Mouse (Mus musculus): ENCODE data around the gene Ikzf4. TPM values are rescaled to one million over a fixed set of nuclear protein-coding genes. Genes with fewer than 3 reads are reported as not detected.
A peak's percentile ranks its signal among the peaks of the same experiment; 100 is the strongest.

The Ikzf4 gene
- 0.06 and 0.50 TPM in 2 replicates for total RNA-seq (2017)

GRCm38 (mm10) chr10:128645111-128646011, at the start of gene Ikzf4:
TSS of gene Ikzf4 (minus strand) at chr10:128645991.
- peak; percentile 79 to 84 for ATAC-seq (replicated peaks in 1 of 2; ENCODE audit: insufficient read depth in 1 of 2, low FRiP score in 2 of 2, low TSS enrichment in 1 of 2, low read depth in 1 of 2, poor library complexity in 2 of 2, severe bottlenecking in 2 of 2)

- peak; percentile 5 to 32 for ATAC-seq (replicated peaks in 1 of 2; ENCODE audit: insufficient read depth in 1 of 2, low FRiP score in 2 of 2, low TSS enrichment in 1 of 2, low read depth in 1 of 2, poor library complexity in 2 of 2, severe bottlenecking in 2 of 2)
These were observed 49.7 kb upstream of the Ikzf4 start for GRCm38 (mm10) chr10:128695411-128695991.

DNA sequence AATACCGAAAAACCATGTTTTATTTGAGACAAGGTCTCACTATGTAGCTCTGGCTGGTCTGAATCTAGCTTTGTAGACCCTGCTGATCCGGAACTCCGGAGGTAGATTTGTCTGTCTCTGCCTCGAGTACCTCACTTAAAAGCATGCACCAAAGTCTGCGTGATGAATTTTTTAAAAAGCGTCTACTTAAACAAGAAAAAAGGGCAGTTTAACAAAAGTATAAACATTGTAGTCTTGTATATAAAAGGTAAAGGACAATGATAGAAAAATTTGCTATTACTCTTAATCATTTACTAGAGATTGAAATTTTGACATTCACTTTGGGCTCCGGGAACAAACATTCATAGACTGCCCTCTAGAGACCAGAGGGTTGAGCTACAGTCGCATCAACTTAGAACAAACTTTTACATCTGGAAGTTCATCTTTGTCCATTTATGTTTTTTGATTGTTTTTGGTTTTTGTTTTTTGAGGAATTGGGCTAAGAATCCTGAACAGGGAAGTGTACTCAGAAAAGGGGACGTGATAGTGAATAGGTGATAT, 28.7 kb upstream of the Ikzf4 start:
- peak; percentile 46 to 55; a peak in 2 of 4 replicates for ATAC-seq (replicated peaks in 1 of 2; ENCODE audit: insufficient read depth in 1 of 2, low FRiP score in 2 of 2, low TSS enrichment in 1 of 2, low read depth in 1 of 2, poor library complexity in 2 of 2, severe bottlenecking in 2 of 2)

GRCm38 (mm10) chr10:128673763-128674468, 28.1 kb upstream of the Ikzf4 start, which contains the start of gene Suox:
TSS of gene Suox (minus strand) at chr10:128674073.
- peak; percentile 80 to 87 for ATAC-seq (replicated peaks in 1 of 2; ENCODE audit: insufficient read depth in 1 of 2, low FRiP score in 2 of 2, low TSS enrichment in 1 of 2, low read depth in 1 of 2, poor library complexity in 2 of 2, severe bottlenecking in 2 of 2)

- no peak for ATAC-seq (replicated peaks in 1 of 2; ENCODE audit: insufficient read depth in 1 of 2, low FRiP score in 2 of 2, low TSS enrichment in 1 of 2, low read depth in 1 of 2, poor library complexity in 2 of 2, severe bottlenecking in 2 of 2)
These were observed 25.4 kb upstream of the Ikzf4 start for GRCm38 (mm10) chr10:128671148-128671547.

DNA sequence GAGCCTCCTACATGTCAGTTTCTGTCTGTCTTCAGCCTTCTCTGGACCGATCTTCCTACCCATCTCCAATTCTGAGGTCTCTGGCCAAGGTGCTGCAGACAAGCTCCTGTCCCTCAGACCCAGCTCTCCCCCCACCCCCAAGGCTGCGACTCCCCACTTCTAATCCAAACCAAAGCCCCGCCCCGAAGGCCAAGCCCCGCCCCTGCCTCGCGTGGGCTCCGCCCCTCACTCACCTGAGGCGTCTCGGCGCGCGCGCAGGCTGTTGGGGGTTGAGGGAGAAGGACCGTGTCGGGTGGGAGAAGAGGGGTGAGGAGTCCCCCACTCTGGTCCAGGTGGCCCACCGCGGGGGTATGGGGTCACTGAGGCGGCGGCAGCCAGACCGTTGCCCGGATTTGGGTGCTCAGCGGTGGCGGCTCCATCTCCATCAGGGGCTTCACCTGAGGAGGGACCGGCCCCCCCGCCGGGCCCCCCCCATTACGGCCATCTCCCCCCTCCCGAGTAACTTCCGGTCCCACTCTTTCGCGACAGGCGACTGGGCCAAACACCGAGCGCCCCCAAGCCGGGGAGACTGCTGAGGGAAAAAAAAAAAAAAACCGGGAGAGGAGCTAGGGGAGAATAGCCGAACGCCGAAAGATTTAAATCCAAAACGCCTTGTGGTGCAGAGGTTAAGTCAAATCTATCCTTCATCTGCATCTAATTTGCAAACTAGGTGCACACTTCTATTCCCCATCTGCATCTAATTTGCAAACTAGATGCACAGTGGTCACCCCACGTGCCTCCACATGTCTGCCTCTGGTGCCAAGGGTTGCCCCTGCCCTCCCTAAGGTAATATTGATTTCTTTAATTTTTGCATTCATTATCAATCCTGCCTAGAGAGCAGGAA, 23.2 kb upstream of the Ikzf4 start:
- no peak for ATAC-seq (replicated peaks in 1 of 2; ENCODE audit: insufficient read depth in 1 of 2, low FRiP score in 2 of 2, low TSS enrichment in 1 of 2, low read depth in 1 of 2, poor library complexity in 2 of 2, severe bottlenecking in 2 of 2)

GRCm38 (mm10) chr10:128665806-128666205, 20.0 kb upstream of the Ikzf4 start:
- no peak for ATAC-seq (replicated peaks in 1 of 2; ENCODE audit: insufficient read depth in 1 of 2, low FRiP score in 2 of 2, low TSS enrichment in 1 of 2, low read depth in 1 of 2, poor library complexity in 2 of 2, severe bottlenecking in 2 of 2)

DNA sequence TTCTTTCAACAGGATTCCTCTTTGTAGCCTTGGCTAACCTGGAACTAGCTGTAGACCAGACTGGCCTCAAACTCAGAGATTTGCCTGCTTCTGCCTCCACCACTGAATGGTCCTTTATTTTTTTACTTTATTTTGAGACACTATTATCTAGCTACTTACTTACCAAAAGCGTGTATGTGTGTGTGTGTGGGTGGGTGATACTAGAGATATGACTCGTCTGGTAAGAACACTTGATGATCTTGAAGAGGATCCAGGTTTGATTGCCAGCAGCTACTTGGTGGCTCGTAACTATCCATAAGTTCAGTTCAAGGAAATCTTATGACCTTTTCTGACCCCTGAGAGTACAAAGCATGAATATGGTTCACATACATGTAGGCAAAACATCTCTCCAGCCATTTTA, 19.5 kb upstream of the Ikzf4 start:
- no peak for ATAC-seq (replicated peaks in 1 of 2; ENCODE audit: insufficient read depth in 1 of 2, low FRiP score in 2 of 2, low TSS enrichment in 1 of 2, low read depth in 1 of 2, poor library complexity in 2 of 2, severe bottlenecking in 2 of 2)

GRCm38 (mm10) chr10:128664808-128665207, 19.0 kb upstream of the Ikzf4 start:
- ATAC-seq (replicated peaks in 1 of 2; ENCODE audit: insufficient read depth in 1 of 2, low FRiP score in 2 of 2, low TSS enrichment in 1 of 2, low read depth in 1 of 2, poor library complexity in 2 of 2, severe bottlenecking in 2 of 2) = no peak; a peak in 1 of 4 replicates

DNA sequence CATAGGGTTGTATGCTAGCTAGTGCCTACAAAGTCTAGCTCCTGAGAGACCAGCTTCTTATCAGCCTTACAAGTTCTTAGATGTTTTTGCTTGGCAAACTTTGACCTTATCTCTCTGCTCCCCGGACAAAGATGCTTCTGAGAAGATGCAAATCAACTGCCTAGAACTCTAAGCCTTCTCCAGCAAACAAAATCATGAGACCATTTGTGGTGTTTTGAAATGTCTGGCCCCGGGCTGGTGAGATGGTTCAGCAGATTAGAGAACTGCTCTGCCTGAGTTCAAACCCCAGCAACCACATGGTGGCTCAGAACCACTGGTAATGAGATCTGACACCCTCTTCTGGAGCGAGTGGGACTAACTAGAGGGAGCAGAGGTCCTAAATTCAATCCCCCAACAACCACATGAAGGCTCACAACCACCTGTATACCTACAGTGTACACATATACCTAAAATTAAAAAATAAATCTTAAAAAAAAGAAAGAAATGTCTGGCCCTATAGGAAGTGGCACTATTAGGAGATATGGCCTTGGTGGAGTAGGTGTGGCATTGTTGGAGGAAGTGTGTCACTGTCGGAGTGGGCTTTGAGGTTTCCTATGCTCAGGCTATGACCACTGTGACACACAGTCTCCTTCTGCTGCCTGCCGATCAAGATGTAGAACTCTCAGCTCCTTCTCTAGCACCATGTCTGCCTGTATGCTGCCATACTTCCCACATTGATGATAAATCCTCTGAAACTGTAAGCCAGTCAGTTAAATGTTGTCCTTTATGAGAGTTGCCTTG, 17.8 kb upstream of the Ikzf4 start:
- no peak for ATAC-seq (replicated peaks in 1 of 2; ENCODE audit: insufficient read depth in 1 of 2, low FRiP score in 2 of 2, low TSS enrichment in 1 of 2, low read depth in 1 of 2, poor library complexity in 2 of 2, severe bottlenecking in 2 of 2)

GRCm38 (mm10) chr10:128662465-128662864, 16.7 kb upstream of the Ikzf4 start:
- ATAC-seq (replicated peaks in 1 of 2; ENCODE audit: insufficient read depth in 1 of 2, low FRiP score in 2 of 2, low TSS enrichment in 1 of 2, low read depth in 1 of 2, poor library complexity in 2 of 2, severe bottlenecking in 2 of 2) = 0 out of 4 replicates have a peak, but pooled peaks of 1 of the 2 experiments have one; percentile 29

DNA sequence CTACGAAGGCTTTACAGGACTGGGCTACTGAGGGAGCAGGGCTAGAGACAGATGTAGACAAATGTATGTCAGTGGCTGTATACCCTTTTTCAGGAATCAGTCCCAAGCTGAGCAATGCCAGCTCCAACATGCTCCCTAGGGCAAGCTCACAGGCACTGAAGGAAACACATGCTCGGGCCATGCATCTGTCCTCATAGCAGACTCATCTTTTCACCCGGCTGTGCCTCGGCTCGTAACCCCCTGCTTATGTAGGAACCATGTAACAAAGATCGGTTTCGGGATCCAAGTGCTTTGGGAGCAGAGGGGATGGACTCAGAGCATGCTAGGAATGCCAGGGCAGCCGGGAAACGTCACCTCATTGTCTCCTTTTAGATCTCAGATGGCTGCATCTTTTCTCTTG, 13.7 kb upstream of the Ikzf4 start:
- no peak for ATAC-seq (replicated peaks in 1 of 2; ENCODE audit: insufficient read depth in 1 of 2, low FRiP score in 2 of 2, low TSS enrichment in 1 of 2, low read depth in 1 of 2, poor library complexity in 2 of 2, severe bottlenecking in 2 of 2)

DNA sequence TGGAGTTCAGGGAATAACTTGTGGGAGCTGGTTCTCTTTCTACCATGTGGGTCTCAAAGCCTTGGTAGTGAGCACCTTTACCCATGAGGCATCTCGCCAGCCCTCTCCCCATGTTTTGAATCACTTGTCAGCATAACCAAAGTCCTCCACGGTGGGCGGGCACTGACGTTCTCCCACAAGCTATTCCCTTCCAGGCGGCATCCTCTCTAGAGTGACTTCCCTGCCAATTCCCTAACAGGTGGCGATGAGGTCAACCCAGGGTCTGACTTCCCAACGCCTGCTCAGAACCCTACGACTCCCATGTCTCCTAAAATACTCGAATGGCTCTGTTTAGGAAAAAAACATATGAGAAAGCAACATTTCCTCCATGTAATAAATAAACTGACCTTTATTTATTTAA, 12.1 kb upstream of the Ikzf4 start:
- ATAC-seq (replicated peaks in 1 of 2; ENCODE audit: insufficient read depth in 1 of 2, low FRiP score in 2 of 2, low TSS enrichment in 1 of 2, low read depth in 1 of 2, poor library complexity in 2 of 2, severe bottlenecking in 2 of 2) = no peak

- no peak for ATAC-seq (replicated peaks in 1 of 2; ENCODE audit: insufficient read depth in 1 of 2, low FRiP score in 2 of 2, low TSS enrichment in 1 of 2, low read depth in 1 of 2, poor library complexity in 2 of 2, severe bottlenecking in 2 of 2)
These were observed 10.9 kb upstream of the Ikzf4 start for GRCm38 (mm10) chr10:128656731-128657130.

DNA sequence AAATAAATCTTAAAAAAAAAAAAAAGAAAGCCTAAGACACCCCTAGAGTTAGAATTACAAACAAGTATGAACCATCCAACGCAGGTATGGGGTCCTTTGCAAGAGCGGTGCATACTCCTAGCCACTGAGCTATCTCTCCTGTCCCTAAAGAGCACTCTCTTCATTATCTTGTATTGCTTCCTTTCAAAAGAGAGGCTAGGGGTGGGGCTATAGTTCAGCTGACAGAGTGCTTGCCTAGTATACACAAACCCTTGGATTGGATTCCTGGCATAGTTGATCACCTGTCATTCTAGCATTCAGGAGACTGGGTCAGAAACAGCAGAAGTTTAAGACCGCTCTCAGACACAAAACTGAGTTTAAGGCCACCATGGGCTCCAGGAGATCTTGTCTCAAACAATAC, 9.5 kb upstream of the Ikzf4 start:
- no peak for ATAC-seq (replicated peaks in 1 of 2; ENCODE audit: insufficient read depth in 1 of 2, low FRiP score in 2 of 2, low TSS enrichment in 1 of 2, low read depth in 1 of 2, poor library complexity in 2 of 2, severe bottlenecking in 2 of 2)

DNA sequence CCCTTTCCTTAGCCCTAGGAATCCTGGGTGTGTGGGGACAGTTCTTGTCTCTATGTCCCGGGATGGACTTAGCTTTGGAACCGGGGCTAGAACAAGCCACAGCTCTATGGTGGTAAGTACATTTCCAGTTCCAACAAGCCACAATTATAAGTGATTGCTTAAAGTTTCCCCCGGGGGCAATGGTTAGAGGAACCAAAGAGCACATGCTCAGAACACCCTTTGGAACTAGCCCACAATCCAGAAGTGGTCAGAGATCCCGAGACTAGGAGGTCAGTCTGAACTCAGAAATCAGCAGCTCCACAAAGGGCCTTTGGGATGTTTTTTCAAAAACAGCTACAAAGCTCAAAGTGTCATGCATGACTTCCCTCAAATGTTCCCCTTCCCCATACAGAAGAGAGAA, 8.1 kb upstream of the Ikzf4 start:
- ATAC-seq (replicated peaks in 1 of 2; ENCODE audit: insufficient read depth in 1 of 2, low FRiP score in 2 of 2, low TSS enrichment in 1 of 2, low read depth in 1 of 2, poor library complexity in 2 of 2, severe bottlenecking in 2 of 2) = no peak

Measured in hematopoietic stem cell, adult 5-6 weeks (primary cell).